Mouse (Mus musculus) stomach, postnatal 0 days (tissue): ENCODE results near the gene Rnps1.

ENCODE experiments used
- CTCF ChIP-seq: IDR thresholded peaks from 2 replicates; pipeline ENCODE4 v1.5.1; 2016; ENCODE audit warnings: antibody characterized with exemption, low read depth, mild to moderate bottlenecking, moderate library complexity
- EP300 ChIP-seq: optimal IDR thresholded peaks from 2 replicates; pipeline ENCODE3; 2016; ENCODE audit warnings: antibody characterized with exemption

DNA sequence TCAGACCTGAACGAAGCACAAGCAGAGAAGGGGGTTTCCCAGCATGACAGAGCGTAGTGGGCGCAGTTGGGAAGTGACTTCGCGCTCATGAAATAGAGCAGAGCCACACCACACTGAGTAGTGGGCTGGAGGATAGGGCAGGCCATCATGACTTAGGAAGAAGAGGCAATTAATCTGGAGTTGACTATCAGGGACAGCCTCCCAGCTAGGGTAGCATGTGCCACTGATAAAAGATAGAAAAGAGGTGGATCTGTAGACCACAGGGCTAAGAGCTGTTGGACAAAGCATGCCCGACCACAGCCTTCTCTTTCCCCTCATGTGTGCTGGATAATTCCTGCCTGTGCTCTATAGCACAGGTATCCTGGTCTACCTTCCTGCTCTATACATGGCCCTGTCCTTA, 38.5 kb upstream of the Rnps1 start:
- TF ChIP-seq CTCF (no peak), EP300 (no peak)
